Mouse (Mus musculus): Measurements from ENCODE around the gene Pigw. TPM values are rescaled to one million over a fixed set of nuclear protein-coding genes. Genes with fewer than 3 reads are reported as not detected.
"Not testable (repeated sequence)": the region's sequence is repeated elsewhere in the genome, so short reads cannot be mapped to it uniquely, and the experiment has no call there.

The Pigw gene
- total RNA-seq, 2 experiments from 2014 or later = 6.8 to 7.7 TPM

GRCm38 (mm10) chr11:84846741-84847474, 33.2 kb downstream of the Pigw start:
- Histone ChIP-seq H3K27ac (no peak overlapping the region), H3K4me3 (no peak overlapping the region)
- no peak for DNase-seq (ENCODE audit: extremely low spot score in 1 of 2, low spot score in 2 of 2)
- no peak for TF ChIP-seq CTCF (IDR thresholded peaks at IDR 0.05)
- intact Hi-C loops (cut with DNase I) = no loop called here

DNA sequence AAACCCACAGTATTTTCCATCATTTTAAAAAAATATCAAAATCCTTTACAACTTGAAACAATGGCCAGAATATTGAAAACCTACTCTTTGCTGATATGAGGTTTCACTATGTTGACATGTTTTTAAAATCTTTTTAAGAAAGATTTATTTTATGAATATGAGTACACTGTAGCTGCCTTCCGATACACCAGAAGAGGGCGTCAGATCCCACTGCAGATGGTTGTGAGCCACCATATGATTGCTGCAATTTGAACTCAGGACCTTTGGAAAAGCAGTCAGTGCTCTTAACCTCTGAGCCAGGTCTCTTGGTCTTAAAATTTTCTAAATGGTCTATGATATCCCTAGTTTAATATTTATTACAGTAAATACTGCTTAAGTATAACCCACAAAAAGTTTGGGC, 40.8 kb downstream of the Pigw start:
- no peak overlapping the region for H3K27ac ChIP-seq
- DNase-seq (ENCODE audit: extremely low spot score in 1 of 2, low spot score in 2 of 2) = no peak
- intact Hi-C loops (cut with DNase I) = no loop called here
- no peak overlapping the region for H3K4me3 ChIP-seq
- TF ChIP-seq CTCF (IDR thresholded peaks at IDR 0.05) = peak; percentile 22

DNA sequence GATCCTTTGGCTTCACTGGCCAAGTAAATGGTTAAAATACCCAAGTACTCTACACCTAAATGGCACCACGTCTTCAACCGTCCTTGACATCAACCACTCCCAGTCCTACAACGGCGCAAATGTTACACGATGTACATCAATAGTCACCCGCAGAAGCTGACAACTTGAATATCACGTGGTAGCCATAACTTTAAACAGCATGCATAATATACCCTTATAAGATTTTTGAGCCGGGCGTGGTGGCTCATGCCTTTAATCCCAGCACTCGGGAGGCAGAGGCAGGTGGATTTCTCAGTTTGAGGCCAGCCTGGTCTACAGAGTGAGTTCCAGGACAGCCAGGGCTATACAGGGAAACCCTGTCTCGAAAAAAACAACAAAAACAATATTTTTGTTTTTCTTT, 50.6 kb downstream of the Pigw start:
- intact Hi-C loops (cut with DNase I); DNase-seq (ENCODE audit: extremely low spot score in 1 of 2, low spot score in 2 of 2): not testable (repeated sequence)
- Histone ChIP-seq H3K4me3 (peak overlapping the region; percentile 66), H3K27ac (peak overlapping the region; percentile 89)

DNA sequence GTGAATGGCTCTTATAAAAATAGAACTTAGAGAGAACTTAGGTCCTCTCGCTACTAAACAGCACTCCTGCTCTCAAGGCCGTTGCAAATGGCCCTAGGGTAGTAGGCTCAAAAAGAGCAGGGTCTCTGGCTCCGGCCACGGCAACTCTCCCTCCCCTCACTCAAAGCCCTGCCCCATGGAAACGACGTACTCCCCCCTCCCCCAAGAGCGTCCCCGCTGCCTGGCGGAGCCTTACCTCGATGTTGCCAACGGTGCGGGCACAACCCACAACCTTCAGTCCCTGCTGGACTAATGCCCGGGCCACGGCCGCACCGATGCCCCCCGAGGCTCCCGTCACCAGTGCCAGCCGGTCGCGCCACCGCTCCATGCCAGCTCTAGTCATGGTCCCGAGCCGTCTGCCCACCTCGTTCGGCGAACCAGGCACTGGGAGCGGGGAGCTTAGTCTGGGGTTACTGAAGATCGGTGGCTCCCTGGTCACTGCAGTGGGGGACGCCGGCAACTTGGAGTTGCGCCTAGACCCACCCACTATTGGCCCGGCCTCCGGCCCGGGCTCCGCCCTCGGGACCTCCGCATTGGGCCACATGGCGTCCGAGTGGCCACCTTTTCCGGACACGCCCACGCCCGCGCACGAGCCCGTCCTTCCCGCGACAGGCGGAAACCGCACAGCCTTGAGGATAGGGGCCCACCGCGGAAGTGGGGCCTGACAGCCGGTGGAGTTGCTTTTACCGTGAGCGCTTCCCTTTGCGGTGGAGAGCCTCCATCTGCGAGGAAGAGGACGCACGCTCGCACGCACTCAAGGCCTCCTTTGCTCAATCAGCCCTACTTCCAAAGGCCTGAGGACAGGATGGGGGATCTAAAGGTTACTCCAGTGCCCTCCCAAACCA, 51.3 kb downstream of the Pigw start, which contains the start of gene Dhrs11:
TSS of gene Dhrs11 (minus strand) at position 479 of the 884 bp plus-strand sequence.
- Histone ChIP-seq H3K4me3 (peak within 1 kb of the TSS; percentile 66), H3K27ac (peak within 1 kb of the TSS; percentile 89)
- intact Hi-C loops (cut with DNase I) = no loop called here
- DNase-seq (ENCODE audit: extremely low spot score in 1 of 2, low spot score in 2 of 2) = peak; percentile 85 to 88
- TF ChIP-seq CTCF (IDR thresholded peaks at IDR 0.05) = no peak

DNA sequence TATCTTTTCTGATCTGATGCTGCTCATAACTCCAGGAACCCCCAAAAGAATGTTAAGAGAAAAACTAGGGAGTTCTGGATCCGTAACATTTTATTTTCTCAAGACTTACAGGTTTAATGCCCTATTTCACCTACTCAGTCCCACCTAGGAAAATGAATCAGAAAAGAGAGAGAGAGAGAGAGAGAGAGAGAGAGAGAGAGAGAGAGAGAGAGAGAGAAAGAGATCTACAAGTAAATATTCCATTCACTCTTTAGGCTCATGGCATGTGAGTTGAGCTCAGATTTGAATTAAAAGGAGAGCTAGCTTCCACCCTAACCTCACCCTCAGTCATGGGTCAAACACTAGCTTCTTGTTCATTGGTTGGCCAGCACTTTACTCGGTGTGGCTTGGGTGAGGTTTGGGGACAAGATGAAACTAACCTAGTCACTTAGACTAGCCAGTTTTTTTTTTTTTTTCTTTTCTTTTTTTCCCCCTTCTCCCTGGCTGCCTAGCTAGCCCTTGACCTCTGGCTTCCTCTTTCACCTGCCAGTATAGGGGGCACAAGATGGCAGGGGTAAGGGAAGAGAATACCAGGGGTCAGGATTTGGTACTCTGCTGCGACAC, 52.1 kb downstream of the Pigw start:
- DNase-seq (ENCODE audit: extremely low spot score in 1 of 2, low spot score in 2 of 2) = no peak
- intact Hi-C loops (cut with DNase I) = no loop called here
- no peak for TF ChIP-seq CTCF (IDR thresholded peaks at IDR 0.05)
- Histone ChIP-seq H3K27ac (peak overlapping the region; percentile 89; the same call in 1 of the 2 replicates), H3K4me3 (peak overlapping the region; percentile 66)

DNA sequence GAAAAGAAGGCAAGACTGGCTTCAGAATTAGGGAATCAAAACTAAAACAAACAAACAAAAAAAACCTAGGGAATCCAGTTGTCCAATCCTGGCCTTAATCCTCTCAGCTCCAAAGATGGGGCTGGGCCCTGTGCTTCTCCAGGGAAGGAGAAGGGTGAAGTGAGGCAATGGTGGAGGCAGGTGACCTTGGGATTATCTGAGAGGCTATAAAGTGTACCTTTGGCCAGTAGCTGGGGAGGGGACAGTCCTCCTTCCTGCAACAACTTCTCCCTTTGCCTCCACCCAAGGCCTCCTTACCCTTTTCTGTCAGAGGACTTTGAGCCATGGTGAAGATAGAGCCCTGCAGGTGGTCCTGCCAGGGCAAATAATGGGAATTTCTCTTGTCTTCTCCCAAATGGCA, 52.6 kb downstream of the Pigw start:
- no peak for TF ChIP-seq CTCF (IDR thresholded peaks at IDR 0.05)
- H3K4me3 ChIP-seq = no peak overlapping the region
- intact Hi-C loops (cut with DNase I) = no loop called here
- DNase-seq (ENCODE audit: extremely low spot score in 1 of 2, low spot score in 2 of 2) = no peak
- H3K27ac ChIP-seq = no peak overlapping the region

Small RNA genes lying within 50 kb of the gene (microRNA-seq; reads per million reads assigned to microRNA genes)
- gene Gm23564 = 0 reads per million in 2 experiments

Other genes starting within 250 kb of the Pigw start
- 10 to 100 TPM; 14.4 to 18.2 TPM for gene Mrm1, start 60.8 kb downstream of the Pigw start, total RNA-seq (2021)
- 1 to 10 TPM; 7.2 to 7.8 TPM for gene Dhrs11, start 51.3 kb downstream of the Pigw start, total RNA-seq (2021)
- gene Ggnbp2, start 9.5 kb downstream of the Pigw start, total RNA-seq (2021) = 10 to 100 TPM; 93.8 to 97.1 TPM
- gene Myo19, start 137 bp downstream of the Pigw start, total RNA-seq (2021) = 10 to 100 TPM; 14.5 to 20.5 TPM
- 10 to 100 TPM; 34.8 to 36.5 TPM for gene Znhit3, start 36.1 kb upstream of the Pigw start, total RNA-seq (2021)
- gene Car4, start 77.5 kb upstream of the Pigw start, total RNA-seq (2021) = 100 to 1,000 TPM in 1 of 2 experiments, 10 to 100 TPM in 1; 78.6 to 101 TPM

Measured in left cerebral cortex, adult 2 months (tissue).